Mouse (Mus musculus) embryonic fibroblast, embryonic 13.5 days (primary cell): ENCODE data around the gene Tmem270.

Experiments
- CTCF ChIP-seq: IDR thresholded peaks from 2 replicates; pipeline ENCODE4 v1.5.1; 2011; ENCODE audit warnings: mild to moderate bottlenecking, control low read depth, low read length, moderate library complexity, borderline replicate concordance; ENCODE audit not compliant: insufficient read depth
- POLR2A ChIP-seq: IDR thresholded peaks from 2 replicates; pipeline ENCODE4 v1.6.1; 2011; ENCODE audit warnings: low read depth, mild to moderate bottlenecking, control low read depth, low read length, moderate library complexity

- TF ChIP-seq CTCF (no peak), POLR2A (no peak)
These were observed 35.1 kb upstream of the Tmem270 start for GRCm38 (mm10) chr5:134941472-134942209.
